Mouse (Mus musculus) neural tube, embryonic 11.5 days (tissue): ENCODE measurements around the gene Rhbdf2. TPM values are rescaled to one million over a fixed set of nuclear protein-coding genes. Genes with fewer than 3 reads are reported as not detected.

Experiments
- ATAC-seq: fragments of 200-750 bp; cut with Nextera tagmentation; 2 replicates; pipeline ENCODE4 v1.8.0; 2017; ENCODE audit warnings: moderate number of reproducible peaks, mild to moderate bottlenecking, moderate TSS enrichment, moderate library complexity; ENCODE audit not compliant: insufficient read depth, low FRiP score, low TSS enrichment
- DNase-seq: peaks from one replicate; pipeline ENCODE4 v3.0.0-alpha.2; 2015; ENCODE audit warnings: low spot score
- H3K27ac ChIP-seq: fragments of 300-500 bp; sonication (generic); 2 replicates; pipeline ENCODE4 v1.5.1; 2014; ENCODE audit warnings: low read depth, mild to moderate bottlenecking, low read length
- H3K27me3 ChIP-seq: fragments of 300-500 bp; sonication (generic); 2 replicates; pipeline ENCODE4 v1.6.1; 2014; ENCODE audit warnings: mild to moderate bottlenecking, low read length, mixed read lengths; ENCODE audit not compliant: control insufficient read depth, insufficient read depth
- H3K36me3 ChIP-seq: fragments of 300-500 bp; sonication (generic); 2 replicates; pipeline ENCODE4 v1.6.1; 2014; ENCODE audit warnings: mild to moderate bottlenecking, low read length, moderate library complexity, mixed read lengths; ENCODE audit not compliant: control insufficient read depth, insufficient read depth
- H3K4me1 ChIP-seq: fragments of 300-500 bp; sonication (generic); 2 replicates; pipeline ENCODE4 v1.6.1; 2014; ENCODE audit warnings: low read length, mixed read lengths; ENCODE audit not compliant: control insufficient read depth, insufficient read depth
- H3K4me2 ChIP-seq: fragments of 300-500 bp; sonication (generic); 2 replicates; pipeline ENCODE4 v1.6.1; 2014; ENCODE audit warnings: low read depth, mild to moderate bottlenecking, moderate library complexity
- H3K4me3 ChIP-seq: fragments of 300-500 bp; sonication (generic); 2 replicates; pipeline ENCODE4 v1.5.1; 2014; ENCODE audit warnings: low read depth, low read length
- H3K9ac ChIP-seq: fragments of 300-500 bp; sonication (generic); 2 replicates; pipeline ENCODE4 v1.6.1; 2014; ENCODE audit warnings: mild to moderate bottlenecking, low read length
- H3K9me3 ChIP-seq: fragments of 300-500 bp; sonication (generic); 2 replicates; pipeline ENCODE4 v1.6.1; 2016; ENCODE audit warnings: low read length; ENCODE audit not compliant: control insufficient read depth
- WGBS: fragments of 180-500 bp; shearing (Covaris S2); extraction: QIAGEN DNeasy Blood & Tissue Kit; methylation state at CpG from one replicate; pipeline ENCODE4 v1.1.7; 2014; 5-methylcytosine and 5-hydroxymethylcytosine counted together
- polyA plus RNA-seq: library from polyadenylated mRNA; unstranded; fragments of >200 nt; fragmentation: Nextera tagmentation; extraction: Ambion mirVana; gene quantifications from 2 replicates; pipeline ENCODE4 v1.2.1, GENCODE M21; 2014

Gene Rhbdf2
- polyA plus RNA-seq, 1 experiment from 2014 or later, result 4.9 TPM

DNA sequence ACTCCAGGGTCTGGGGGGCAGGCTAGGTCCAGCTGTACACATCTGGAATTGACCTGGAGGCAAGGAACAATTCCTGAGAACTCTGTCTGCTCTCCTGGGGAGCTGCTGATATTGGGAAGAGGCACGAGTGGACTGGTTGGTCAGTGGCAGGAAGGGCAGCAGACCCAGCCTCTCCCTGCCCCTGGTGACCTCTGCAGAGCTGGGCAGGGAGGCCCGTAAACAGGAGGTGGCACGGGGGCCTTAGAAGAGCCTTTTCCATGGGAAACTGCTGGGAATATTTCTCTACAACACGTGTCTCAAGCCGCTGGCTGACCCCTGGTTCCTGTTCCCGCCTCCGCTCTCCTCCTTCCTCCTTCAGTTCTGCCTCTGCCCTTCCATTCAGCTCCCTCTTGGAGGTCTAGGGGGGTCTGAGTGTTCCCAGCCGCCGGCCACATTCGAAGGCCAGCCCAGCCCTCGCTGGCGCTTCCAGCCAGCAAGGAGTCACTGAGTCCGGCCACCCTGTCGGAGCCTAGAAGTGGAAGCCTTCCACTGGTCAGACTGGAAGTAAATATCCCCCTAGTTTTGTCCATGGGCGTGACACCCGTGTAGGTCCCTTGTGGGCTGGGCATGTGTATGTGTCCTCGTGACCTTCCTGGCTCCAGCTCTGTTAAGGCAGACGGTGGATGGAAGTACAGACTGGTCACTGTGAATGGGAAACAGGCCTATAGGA is 21.5 kb upstream of the Rhbdf2 start:
- WGBS, result 60% methylated on average over 18 of the region's 18 CpGs
- DNase-seq, result no peak
- H3K9ac ChIP-seq, result no peak overlapping the region

DNA sequence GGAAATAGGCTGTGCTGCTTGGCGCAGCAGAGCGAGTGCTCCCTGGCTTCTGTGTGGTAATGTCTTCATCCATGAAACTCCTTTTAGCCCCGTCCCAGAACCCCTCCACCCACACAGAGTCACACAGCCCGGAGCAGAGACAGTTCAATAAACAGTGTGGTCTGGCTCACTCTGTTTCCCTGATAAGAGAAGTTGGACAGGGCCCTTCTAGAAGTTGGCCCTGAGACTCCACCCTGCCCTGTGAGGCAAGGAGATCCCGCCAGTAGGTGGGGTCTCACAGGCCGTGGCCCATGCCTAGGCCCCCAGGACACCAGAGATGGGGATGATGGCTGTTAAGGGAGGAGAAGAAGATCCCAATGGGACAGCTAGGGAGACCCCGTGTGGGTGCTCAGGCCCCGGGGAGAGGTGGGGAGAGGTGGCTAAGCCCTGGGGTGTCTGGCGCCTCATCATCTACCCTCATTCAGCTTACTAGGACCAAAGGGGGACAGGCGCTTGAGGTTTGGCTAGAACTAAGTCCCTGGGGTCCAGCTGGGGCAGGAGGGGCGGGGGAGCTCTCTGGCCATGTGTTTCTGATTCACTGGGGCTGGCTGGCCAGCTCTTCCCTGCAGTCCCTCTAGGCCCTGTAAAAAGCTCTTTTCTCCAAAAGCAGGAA is 20.6 kb upstream of the Rhbdf2 start:
- ATAC-seq (no peak), DNase-seq (no peak)
- Histone ChIP-seq H3K4me3 (no peak overlapping the region), H3K27me3 (peaks cover 9% of the 10 kb centered on the region), H3K27ac (no peak overlapping the region), H3K9me3 (no peaks in the 10 kb centered on the region), H3K4me2 (no peak overlapping the region), H3K36me3 (no peaks in the 10 kb centered on the region), H3K9ac (no peak overlapping the region), H3K4me1 (peaks cover 9% of the 10 kb centered on the region; the same call in 1 of the 2 replicates)
- 63% methylated on average over 10 of the region's 11 CpGs for WGBS

More for the DNA sequence above, 21.5 kb upstream of the Rhbdf2 start:
- Histone ChIP-seq H3K27me3 (peaks cover 18% of the 10 kb centered on the region), H3K4me1 (peaks cover 8% of the 10 kb centered on the region; the same call in 1 of the 2 replicates), H3K27ac (no peak overlapping the region), H3K9me3 (no peaks in the 10 kb centered on the region), H3K36me3 (no peaks in the 10 kb centered on the region), H3K4me3 (no peak overlapping the region), H3K4me2 (no peak overlapping the region)
- no peak for ATAC-seq

DNA sequence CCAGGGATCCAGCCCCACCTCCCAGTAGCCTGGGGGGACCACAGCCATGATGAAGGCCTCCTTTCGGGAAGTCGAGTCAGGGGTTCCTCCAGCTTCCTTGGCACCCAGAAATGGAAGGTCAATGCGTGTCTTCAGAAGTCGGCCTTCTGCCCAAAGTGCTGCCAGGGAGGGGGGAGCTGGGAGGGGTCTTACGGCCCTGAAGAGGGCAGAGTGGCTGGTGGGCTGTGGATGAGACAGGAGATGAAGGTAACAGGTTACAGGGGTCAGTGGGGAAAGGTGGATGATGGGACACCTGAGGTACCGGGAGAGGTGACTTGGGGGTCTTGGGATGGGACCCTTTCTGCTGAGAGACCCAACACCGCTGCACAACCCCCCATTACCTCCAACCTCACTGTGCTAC is 20.0 kb upstream of the Rhbdf2 start:
- DNase-seq (no peak), ATAC-seq (no peak)
- peaks cover 9% of the 10 kb centered on the region; the same call in 1 of the 2 replicates for H3K4me1 ChIP-seq
- no peak overlapping the region for H3K4me2 ChIP-seq
- H3K9ac ChIP-seq, result no peak overlapping the region
- no peaks in the 10 kb centered on the region for H3K36me3 ChIP-seq
- H3K9me3 ChIP-seq, result no peaks in the 10 kb centered on the region
- no peak overlapping the region for H3K27ac ChIP-seq
- 88% methylated on average over 7 of the region's 7 CpGs for WGBS
- no peak overlapping the region for H3K4me3 ChIP-seq
- peaks cover 2% of the 10 kb centered on the region; the same call in 1 of the 2 replicates for H3K27me3 ChIP-seq

DNA sequence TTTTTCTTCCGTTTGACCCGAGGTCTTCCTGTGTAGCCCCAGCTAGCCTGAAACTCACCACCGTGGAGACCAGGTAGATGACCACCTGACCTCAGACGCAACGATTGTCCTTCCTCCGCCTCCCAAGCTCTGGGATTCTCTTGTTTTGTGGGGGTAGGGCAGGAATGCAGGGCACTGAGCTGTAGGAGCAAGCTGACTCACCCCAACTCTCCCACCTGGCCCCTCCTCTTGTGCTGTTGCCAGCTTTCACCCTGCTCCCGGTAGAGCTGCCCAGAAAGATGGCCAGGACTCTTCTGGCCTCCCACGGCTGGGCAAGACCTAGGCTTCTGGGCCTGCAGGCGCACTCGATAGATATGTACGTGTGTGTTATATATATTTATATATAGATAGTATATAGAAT is 19.3 kb upstream of the Rhbdf2 start:
- Histone ChIP-seq H3K4me3 (no peak overlapping the region), H3K36me3 (no peaks in the 10 kb centered on the region), H3K9ac (no peak overlapping the region), H3K9me3 (no peaks in the 10 kb centered on the region), H3K4me1 (peaks cover 9% of the 10 kb centered on the region; the same call in 1 of the 2 replicates), H3K27ac (no peak overlapping the region), H3K4me2 (no peak overlapping the region), H3K27me3 (no peaks in the 10 kb centered on the region)
- ATAC-seq, result no peak
- no peak for DNase-seq
- WGBS, result 81% methylated on average over 10 of the region's 11 CpGs

DNA sequence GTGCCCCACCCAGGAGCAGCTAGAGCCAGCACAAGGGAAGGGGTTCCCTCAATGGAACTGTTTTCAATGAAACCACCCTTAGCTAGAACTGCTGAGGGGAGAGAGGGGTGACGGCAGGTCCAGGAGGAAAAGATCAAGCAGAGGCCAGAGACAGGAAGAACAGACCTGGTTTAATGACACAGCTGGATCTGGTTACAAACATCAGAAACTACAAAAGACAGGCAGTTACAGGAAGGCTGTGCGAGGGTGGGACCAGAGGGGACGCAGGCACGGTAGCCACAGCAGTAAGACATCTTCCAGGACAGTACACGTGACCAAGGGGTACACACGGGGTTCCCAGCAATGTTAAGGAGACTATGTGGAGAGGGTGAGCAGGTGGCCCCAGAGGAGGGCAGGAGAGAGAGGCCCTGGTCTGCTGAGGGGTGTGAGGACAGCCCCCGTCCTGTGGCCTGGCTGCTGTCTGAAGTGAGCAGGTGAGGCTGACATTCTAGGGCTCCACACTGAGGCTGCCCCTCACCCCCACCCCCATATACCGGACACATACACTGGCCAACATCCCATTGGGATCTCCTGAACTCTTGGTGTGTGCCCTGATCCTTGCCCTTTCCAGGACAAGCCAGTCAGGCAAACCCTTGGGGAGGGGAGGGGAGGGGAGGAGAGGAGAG is 18.8 kb upstream of the Rhbdf2 start:
- DNase-seq, result no peak

DNA sequence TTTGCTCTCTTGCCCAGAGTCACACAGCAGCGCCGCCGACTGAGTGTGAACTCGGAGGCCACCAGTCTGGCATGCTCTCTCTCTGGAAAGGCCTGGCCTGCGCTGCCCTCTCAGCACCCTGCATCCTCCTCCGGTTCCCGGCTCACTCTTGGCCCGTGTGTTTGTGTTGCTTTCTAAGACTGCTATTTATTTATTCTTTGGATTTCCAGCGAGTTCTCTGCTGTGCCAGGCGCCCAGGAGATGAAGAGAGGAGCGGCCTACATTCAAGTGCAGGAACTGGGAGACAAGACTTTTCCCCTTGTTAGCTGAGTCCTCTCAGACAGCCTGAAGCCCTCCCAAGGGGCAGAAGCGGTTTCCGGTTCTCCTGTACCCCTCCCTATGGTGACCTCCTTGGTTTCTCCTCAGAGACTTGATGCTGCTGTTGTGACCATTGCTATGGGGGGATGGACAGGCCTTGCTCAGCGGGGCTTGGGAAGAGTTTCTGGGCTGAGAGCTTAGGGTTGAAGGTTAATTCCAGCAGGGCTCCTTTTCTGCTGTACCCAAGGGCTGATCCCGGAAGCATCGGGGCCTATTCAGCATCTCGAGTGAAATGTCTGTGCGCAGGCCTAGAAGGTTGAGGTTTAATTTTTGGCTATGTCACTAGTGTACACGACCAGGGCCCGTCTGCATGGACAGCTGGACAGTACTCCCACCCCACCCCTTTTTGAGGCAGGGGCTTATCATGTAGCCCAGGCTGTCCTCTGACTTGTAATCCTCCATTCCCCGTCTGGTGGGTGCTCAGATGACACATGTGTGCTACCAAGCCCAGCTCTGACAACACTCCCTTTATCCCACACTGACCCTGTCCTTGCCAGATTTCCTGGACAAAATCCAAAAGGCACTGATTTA is 17.6 kb upstream of the Rhbdf2 start:
- peaks cover 9% of the 10 kb centered on the region; the same call in 1 of the 2 replicates for H3K4me1 ChIP-seq
- DNase-seq (no peak), ATAC-seq (no peak)
- no peak overlapping the region for H3K4me3 ChIP-seq
- H3K27ac ChIP-seq, result no peak overlapping the region
- no peaks in the 10 kb centered on the region for H3K9me3 ChIP-seq
- H3K36me3 ChIP-seq, result no peaks in the 10 kb centered on the region
- H3K9ac ChIP-seq, result no peak overlapping the region
- H3K4me2 ChIP-seq, result no peak overlapping the region
- no peaks in the 10 kb centered on the region for H3K27me3 ChIP-seq
- WGBS, result 53% methylated on average over 21 of the region's 21 CpGs

More for the DNA sequence above, 18.8 kb upstream of the Rhbdf2 start:
- Histone ChIP-seq H3K4me1 (peaks cover 9% of the 10 kb centered on the region; the same call in 1 of the 2 replicates), H3K4me3 (no peak overlapping the region), H3K9me3 (no peaks in the 10 kb centered on the region), H3K27me3 (no peaks in the 10 kb centered on the region), H3K9ac (no peak overlapping the region), H3K36me3 (no peaks in the 10 kb centered on the region), H3K27ac (no peak overlapping the region), H3K4me2 (no peak overlapping the region)
- no peak for ATAC-seq
- WGBS, result 48% methylated on average over 8 of the region's 8 CpGs

DNA sequence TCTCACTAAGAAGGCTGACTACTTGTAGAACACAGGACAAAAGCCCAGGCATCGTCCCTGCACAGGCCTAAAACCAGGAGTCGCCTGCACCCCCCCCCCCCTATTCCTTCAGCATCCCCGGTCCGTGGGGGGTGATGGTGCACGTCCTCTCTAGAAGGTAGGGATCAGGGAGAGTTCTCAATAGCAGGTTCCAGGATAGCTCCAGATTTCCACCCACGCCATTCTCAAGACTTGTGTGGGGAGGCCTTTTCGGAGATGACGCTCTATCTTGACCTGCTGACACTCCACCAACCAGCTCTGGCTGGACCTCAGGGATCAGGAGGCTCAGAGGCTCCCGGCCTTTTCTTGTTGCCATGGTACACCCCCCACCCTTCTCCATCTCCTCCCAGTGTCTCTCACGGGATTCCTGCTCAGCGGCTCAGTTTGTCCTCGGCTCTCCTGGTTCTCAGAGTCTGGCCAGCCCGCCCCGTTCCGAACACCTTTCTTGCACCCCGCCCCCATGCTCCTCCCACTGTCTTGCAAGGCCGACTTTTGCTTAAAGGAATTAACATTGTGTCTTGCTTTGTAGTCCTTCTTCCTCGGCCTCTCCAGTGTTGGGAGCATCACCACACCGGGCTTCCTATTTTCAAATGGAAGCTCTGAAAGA is 16.9 kb upstream of the Rhbdf2 start:
- WGBS, result 6% methylated on average over 19 of the region's 19 CpGs
- Histone ChIP-seq H3K27me3 (no peaks in the 10 kb centered on the region), H3K4me3 (no peak overlapping the region), H3K27ac (no peak overlapping the region), H3K4me1 (peaks cover 9% of the 10 kb centered on the region; the same call in 1 of the 2 replicates), H3K9me3 (no peaks in the 10 kb centered on the region), H3K4me2 (peak overlapping the region; percentile 40), H3K9ac (peak overlapping the region; percentile 49; the same call in 1 of the 2 replicates), H3K36me3 (no peaks in the 10 kb centered on the region)
- ATAC-seq (peak; percentile 53), DNase-seq (no peak)
